Mouse (Mus musculus): ENCODE measurements around the gene Fgfr2.
A peak's percentile ranks its signal among the peaks of the same experiment; 100 is the strongest.
"Not testable (repeated sequence)": the region's sequence is repeated elsewhere in the genome, so short reads cannot be mapped to it uniquely, and the experiment has no call there.

Gene Fgfr2

DNA sequence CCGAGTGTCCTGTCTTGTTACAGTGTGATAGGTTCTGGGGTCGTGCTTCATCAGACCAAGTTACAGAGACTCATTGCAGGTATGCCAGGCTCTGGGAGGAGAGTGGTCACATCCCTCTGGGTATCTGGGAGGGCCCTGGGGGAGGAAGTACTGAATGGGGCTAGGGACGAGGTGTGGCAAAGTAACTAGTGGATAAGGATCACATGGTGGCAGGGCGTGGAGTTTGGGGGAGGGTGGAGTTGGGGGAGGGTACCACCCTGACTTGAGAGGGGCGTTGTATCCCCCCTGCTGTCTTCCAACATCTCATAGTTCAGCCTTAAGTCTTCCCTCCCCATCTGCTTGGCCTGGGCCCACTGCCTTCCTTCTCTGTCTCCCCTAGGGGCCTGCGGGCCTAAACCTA, 443.6 kb downstream of the Fgfr2 start:
- no peak for DNase-seq

DNA sequence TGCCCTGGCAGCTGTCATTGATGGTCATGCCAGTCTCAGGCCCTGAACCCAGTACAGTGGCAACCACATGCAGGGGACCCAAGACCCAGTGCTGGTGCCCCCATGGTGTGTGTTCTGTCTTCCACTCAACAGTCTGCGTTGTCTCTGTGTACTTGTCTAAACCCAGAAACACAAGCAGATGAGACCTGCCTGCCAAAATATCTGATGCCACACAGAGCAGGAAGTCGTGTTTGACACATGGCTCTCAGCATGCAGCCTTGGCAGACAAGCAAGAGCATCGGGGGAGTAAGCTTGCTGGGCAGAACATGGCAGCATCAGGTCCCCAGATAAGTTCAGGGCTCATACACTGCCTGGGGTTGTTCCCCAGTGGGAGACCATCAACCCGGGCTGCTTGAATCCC, 444.0 kb downstream of the Fgfr2 start:
- peak; percentile 81 for DNase-seq

DNA sequence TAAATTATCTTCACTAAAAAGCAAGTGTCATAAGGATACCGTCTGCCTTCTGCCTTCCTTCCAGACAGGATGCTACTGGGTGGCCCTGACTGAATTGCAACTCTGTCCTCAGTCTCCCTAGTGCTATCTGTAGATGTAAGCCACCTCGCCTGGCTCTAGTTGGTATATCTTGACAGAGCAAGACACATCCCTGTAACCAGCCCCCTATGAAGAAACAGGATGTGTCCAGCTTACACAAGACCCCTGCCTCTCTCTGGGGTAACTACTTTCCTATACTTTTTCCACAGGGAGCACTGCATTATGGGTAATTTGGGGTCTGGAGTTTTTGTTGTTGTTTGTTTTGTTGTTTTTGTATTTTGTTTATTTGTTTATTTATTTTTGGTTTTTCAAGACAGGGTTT, 447.2 kb downstream of the Fgfr2 start:
- DNase-seq = no peak

DNA sequence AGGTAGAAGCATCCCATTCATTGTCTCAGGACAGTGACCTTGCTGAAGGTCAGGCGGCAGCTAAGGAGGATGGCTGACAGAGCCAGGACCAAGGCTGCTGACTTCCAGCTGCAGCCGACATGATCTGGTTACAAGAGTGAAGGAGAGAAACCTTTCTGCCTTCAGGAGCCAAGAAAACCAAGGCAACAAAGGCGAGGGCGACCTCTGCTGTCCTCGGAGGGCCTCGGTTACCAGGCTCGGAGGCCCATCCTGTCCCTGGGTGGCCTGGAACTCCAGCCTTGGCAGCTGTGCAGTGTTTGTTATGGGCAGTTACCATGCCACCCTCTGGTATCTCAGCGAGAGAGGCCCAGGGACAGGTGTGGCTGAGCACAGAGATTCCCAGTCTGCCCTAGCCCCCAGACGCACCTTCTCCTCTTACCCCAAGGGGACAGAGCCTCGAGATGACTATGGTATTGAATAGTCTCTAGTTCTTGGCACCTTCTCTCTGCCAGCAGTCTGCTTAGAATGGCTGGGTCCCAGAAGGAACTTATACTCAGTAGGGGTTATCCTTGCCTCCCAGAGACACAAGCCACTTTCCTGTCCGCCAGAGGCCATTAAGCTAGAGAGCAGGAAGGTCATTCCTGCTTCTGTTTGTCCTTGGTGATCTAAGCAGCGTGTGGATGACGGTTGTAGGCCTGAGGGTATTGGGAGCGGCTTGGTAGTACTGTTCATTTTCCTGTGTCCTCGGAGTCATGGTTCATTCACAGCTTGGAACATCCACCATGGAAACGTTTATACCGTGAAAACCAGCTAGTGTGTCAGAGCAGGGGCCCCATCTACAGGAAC, 449.0 kb downstream of the Fgfr2 start:
- no peak for DNase-seq

DNA sequence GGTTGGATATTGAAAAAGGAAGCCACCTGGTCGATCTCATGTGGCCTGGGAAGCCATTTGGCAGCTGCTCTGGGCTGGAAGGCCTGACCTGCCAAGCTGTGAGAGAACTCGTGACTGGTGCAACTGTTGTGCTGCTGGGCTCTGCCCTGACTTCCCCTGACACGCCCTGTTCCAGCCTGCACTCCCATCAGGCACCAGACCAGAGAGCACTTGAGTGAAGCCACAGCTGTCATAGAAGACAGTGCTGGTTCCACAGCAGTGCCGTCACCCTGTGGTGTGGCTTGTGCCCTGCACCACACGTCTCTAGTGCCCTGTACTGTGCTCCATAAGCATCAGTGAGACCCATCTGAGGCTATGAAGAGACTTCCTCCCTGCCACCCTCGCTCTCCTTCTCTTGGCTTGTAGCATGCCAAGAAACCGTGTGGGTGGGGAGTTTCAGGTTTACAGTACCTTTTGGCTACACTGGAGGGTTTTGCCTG, 450.6 kb downstream of the Fgfr2 start:
- DNase-seq = peak; percentile 74

DNA sequence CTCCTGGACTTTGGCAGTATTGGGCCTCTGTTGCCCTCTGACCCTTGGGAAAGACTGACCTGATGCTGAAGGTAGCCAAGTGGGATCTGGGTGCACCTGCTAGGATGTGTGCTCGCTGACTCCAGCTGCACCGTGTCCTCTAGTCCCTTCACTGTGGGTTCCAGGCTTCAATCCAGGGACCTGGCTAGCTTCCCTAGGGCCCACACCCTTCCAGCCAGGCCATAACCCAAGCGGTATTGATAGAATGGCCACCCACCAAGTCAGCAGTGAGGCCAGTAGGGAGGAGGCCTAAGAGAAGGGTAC, 452.3 kb downstream of the Fgfr2 start:
- no peak for DNase-seq

DNA sequence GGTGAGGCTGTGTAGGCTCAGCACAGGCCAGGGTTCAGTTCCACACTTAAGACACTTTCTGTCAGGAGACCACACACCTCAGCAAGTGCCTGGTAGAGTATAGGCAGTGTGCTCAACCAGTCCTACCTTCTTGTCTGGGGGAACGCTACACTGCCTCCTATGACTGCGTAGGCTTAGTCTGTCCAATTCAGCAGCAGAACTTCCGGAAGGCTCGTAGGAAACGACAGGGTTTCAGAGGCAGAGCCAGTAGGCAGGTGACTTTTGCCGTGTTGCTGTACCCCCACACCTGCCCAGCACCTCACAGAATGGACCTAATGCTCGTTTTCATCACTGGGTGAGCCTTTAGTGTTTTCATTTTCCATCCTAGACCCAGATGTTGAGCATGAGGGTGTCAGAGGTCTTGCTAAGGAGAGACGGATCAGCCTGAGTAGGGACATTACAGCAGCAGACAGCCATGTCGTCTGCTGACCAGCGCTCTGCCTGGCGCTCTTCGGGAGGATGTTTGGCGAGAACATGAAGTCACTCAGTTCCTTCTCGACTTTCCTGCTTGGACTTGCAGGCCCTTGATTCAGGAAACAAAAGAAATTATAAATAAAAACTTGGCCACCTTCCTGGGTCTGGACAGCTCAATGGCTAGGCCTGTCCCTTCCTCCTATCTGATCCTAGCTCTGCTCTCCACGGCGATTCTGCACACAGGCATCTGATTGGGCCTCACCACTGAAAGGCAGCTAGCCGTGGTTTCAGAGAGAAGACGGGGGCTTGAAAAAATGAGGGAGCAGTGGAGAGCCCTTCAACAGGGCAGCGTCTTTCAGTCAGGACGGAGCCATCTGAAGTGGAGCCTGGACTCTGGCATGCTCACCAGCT, 452.9 kb downstream of the Fgfr2 start:
- DNase-seq = no peak

DNA sequence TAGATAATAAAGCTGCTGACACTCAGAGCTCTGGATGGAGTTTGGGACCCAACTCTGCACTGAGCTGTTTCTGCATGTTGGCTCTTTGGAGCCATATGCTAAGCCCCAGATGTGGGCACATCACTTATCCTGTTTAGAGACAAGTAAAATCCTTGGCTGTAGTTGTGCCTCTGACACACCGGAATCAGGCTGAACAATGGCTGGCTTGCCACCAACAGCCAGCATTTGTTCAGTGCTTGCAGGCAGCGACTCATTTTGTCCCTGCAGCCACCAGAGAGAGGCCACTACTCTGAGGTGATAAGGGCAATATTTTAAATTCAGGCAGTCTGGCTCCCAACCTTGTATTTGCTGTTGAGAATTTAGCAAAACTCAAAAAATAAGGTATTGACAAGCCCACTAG, 454.5 kb downstream of the Fgfr2 start:
- DNase-seq = no peak

DNA sequence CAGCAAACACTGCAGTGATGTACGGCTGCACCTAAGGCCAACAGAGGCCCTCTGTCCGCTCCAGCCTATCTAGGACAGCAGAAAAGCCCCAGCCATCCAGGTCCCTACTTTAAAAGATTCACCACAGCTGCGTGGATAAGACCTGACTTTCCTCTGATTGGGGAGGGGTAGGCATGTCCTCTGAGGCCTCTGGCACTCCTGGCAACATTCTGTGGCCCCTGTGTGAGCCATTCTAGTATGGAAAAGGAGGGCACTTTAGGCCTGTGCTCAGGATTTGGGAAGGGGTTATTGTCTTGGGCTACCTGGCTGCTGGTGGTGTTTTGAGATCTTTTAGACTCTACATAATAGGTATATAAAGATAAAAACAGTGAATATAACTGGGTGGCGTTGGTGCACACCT, 456.6 kb downstream of the Fgfr2 start:
- DNase-seq = no peak

DNA sequence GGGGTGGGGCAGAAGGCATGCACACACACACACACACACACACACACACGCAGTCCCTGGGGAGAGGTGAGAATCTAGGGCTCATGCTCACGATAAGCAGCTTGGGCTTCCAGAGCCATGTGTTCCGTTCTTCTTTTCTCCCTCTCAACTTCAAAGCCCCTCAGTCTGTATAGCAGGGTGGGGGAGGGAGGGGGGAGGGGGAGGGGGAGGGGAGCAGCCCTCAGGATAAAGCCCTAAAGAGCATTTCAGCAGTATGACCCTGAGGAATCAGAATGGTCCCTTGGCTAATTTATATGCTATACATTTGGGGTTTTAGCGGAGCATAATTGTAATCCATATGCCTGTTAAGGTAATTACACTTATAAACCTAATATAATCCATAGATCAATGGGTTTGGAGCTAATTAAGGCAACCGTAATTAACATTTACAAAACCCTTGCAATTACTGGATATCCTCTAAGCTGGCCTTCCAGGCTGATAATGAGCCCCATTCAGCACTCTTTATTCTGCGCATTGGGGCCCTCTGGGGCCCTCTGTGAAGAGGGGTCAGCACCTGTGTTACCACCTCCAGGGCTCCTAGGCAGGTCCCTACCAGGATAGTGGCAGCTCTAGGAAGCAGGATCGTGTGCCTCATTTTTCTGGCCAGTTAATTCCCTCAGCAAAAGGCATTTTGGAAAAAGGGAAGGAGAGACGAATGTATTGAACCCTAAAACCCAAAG, 457.3 kb downstream of the Fgfr2 start:
- DNase-seq = no peak

DNA sequence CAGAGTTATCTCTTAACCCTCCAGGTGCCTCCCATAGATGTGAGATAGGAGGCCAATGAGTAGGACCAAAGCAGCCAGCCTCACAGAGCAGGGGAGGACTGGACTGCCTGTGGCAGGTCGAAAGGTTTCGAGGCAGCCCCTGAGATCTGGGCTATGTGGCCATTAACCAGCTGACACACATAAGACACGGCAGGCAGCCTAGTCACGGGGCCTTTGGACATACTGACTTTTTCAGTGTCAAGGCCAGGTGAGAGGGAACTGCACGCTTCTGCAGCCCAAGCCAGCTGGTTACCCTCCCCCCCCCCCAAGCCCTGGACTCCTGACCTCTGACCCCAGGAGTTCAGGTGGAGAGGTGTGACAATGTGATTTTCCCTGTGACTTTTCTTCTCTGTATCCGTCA, 458.3 kb downstream of the Fgfr2 start:
- no peak for DNase-seq

DNA sequence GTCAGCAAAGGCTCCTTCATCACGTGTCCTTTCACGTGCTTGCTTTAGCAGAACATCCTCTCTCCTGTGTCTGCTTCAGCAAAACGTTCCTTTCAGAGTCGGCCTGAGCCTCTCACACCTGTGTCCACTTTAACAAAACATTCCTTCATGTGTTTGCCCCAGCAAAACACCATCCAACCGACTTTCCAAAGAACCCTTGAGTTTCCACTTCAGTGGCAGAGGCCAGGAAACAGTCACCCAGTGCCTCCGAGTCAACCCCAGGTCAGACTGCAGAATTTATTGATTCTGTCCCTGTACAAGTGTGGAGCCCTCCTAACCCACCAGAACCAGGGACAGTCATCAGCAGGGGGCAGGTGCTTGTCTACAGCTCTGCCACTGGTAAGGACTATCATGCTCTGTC, 460.3 kb downstream of the Fgfr2 start:
- not testable (repeated sequence) for DNase-seq

DNA sequence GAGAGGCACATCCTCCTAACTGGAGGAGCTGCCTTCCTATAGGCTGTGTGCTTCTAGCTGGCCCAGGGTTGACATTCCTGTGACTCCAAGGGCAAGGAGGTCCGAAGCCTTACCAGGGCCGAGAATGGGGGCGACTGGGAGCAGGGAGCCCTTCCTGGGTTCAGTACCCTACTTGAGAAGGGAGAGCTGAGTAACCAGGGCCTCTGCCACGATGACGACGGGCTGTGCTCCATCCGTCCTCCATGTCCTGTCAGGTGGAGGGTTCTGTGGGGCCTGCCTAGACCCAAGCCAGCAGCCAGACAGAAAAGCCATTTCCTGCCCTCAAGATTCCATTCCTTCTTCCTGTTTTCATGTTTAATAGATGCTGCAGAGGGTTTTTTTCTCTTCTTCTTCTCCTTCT, 463.5 kb downstream of the Fgfr2 start:
- DNase-seq = no peak

DNA sequence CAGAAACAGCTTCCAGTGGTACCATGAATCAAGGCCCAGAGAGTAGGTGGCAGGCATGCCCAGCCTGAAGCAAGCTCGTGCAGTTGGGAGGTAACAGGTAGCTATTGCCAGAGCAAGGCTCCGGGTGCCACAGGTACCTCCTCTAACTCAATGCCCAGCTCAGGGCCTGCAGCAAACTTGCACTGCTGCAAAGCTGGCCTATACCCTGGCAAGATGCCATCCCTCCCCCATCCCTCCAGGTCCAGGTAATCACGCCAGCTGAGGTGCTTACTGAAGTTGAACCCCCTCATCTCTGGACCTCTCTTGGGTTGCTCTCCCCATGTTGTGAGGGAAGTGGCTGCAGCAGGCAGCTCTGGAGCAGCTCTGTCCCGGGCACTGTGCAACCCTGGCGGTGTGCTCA, 464.5 kb downstream of the Fgfr2 start:
- no peak for DNase-seq

DNA sequence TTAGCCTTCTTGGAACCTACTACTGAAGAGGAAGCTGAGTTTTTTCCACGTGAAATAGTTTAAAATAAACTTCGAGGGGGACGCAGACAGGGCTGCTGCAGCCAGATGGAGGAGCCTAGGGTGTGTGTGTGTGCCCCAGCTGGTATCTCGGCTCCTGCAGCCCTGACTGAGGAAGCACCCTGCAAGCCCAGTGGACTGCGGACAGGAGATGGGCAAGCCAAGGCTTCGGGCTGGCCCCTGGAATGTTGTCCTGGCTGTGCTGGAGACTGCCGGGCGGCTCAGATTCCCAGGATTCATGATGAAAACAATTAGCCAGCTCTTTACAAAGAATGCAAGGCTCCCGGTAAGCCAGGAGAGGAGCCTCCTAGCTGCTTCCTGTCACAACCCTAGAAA, 465.1 kb downstream of the Fgfr2 start:
- peak; percentile 41 for DNase-seq

DNA sequence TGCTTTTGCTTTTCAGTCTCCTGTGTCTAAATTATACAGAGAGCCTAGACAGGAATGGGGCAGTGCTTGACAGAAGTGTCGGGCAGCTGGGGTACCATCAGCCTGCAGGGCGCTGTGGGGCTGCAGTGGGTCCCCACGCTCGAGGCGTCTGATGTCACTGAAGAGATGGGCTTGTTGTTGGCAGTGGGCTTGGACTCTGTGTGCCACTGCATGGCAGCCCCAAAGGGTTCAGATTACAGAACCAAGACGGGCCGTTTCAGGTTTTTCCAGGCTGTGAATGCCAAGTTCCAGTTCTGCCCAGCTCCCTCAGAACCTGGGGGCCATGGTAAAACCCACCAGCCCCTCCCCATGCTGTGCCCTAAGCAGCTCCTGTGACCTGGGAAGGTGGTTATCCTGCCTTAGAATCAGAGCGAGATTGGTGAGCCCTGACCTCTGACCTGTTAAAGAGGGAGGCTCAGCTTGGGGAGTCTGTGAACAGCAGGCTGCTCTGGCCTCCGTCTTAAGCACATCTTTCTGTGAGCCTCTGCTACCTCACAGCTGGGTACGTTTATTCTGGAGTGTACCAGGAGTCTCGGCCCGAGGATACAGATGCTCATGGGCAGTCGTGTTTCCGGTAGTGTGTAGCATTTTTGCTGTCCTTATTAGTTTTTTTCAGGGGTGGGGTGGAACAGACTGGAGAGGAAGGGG, 465.6 kb downstream of the Fgfr2 start:
- DNase-seq = no peak

DNA sequence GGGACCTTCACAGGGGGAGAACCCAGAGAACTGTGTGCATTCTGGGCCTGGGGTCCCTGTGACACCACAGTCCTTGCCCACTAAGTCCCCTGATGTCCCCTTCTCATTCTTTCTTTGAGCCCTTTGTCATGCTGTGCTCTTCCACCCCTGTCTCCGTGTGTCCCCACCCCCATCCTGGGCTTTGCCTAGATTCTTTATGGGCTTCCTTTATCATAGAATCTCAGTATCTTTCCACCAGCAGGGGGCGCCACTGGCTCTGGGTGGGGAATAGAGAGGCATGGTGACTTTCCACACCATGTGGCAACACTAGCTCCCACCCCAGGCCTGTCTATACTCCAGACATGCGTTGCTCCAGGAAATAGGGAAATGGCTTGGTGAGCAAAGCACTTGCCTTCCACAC, 466.6 kb downstream of the Fgfr2 start:
- DNase-seq = peak; percentile 87

DNA sequence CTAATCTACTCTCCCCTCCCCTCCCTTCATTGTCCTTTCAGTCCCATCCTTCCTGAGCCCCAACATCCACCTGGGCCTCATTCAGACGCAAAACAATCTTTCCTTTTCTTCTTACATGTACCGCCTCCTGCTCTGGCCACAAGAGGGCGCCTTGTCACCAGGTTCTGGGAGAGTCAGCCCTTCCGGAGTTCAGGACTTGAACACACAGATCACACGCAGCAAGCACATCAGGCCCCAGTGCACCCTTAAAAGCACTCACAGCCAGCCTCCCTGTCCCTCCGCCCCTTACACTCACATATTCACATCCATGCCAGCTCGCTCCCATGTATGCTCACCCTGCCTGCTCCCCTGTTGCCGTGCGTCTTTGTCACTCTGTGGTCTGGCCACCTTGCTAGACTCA, 467.1 kb downstream of the Fgfr2 start:
- DNase-seq = peak; percentile 87

DNA sequence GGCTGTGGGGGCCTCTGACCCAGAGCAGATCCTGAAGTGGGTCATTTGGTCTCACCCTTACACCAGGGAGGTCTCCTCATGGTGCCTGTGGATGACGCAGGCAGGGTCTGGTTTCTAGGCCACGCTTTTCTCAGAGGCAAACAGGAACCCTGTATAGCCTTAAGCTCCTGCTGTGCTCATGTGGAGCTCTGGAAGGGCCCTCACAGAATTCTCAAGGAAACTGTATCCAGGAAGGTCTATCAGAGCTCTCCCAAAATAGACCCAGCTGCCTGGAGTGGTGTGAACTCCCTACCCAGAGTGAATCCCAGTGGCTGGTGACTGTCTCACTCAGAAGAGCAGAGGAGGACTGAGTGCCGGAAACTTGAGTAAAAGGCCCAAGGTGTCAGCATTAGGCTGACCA, 468.7 kb downstream of the Fgfr2 start:
- no peak for DNase-seq

DNA sequence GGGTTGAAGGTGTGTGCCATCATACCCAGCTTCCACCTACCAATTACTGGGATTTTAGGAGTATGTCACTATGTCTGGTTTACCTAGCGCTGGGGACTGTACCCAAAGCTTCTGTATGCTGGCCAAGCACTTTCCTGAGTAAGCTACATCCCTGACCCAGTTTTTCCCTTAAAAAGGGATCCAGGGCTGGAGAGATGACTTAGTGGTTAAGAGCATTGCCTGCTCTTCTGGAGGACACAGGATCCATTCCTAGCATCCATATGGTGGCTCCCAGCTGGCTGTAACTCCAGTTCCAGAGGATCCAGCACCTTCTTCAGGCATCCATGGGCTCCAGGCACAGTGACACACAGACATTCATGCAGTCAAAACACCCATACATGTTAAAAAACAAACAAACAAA, 476.6 kb downstream of the Fgfr2 start:
- DNase-seq = no peak

DNA sequence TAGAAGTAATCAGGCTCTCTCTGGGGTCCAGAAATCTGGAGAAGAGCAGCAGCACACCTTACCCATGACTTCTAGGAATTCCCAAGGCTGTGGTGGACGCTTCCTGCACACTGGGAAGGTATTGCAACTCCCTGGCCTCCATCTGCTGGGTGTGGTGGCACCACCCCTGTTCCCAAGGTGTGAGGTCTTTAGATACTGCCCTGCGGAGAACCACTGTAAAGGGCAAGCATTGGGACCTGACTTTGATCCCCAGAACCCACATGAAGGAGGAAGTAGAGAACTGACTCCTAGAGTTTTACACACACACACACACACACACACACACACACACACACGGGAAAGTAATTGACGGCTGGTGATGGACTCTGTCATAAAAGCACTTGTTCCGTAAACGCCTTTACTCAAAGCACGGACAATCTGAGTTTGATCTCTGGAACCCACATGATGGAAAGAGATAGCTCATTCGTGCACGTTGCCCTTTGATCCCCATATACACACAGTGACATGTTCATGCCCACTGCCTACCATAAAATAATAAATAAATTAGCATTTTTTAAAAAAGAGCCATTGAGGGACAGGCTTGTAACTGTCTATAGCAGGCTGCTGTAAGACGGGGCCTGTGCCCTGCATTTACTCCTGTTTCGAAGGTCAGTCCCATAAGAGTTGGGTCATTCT, 478.4 kb downstream of the Fgfr2 start:
- DNase-seq = no peak

DNA sequence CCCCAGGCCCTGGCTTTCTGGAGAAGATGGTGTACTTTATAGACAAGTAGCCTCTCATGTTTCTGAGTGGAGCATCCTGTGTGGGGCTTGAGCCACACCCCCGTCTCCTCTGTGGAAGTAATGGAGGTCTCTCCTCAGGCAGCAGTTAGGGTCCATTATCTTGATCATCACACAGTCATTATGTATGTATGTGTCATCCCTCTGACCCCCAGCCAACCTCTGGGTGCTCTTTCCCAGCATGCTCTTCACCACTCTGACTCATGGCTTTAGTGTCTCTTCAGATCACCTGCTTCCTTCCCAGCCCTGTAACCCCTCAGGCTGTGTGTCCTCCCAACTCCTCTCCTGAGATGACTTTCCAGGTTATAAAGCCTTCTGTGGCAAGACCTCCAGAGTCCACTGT, 481.5 kb downstream of the Fgfr2 start:
- DNase-seq = no peak

DNA sequence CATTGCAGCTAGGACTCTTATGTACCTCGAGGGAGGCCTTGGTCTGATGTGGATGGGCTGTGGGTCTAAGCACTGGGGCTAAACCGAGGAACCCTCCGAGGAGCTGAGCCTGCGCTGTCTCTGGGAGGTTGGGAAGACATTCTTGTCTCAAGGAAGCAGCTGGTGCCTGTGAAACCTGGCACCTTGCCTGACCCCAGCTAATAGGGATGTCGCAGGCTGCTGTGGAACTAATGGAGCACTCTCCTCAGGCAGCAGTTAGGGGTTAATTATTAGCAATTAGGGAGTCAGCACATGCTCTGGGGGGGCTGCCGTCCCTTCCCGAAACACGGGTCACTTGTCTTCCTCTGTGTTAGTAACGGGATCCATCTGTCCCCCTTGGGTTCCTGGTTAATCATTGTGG, 482.2 kb downstream of the Fgfr2 start:
- no peak for DNase-seq

All from layer of hippocampus, adult 9-11 months (tissue).